Mouse (Mus musculus) lung, postnatal 0 days (tissue): ENCODE measurements around the gene Atoh1. TPM values are rescaled to one million over a fixed set of nuclear protein-coding genes. Genes with fewer than 3 reads are reported as not detected.

Source experiments
- ATAC-seq: fragments of 200-750 bp; cut with Nextera tagmentation; 2 replicates; pipeline ENCODE4 v1.8.0; 2017; ENCODE audit warnings: moderate library complexity
- DNase-seq: peaks from one replicate; pipeline ENCODE4 v3.0.0-alpha.2; 2016; ENCODE audit warnings: low spot score
- H3K27ac ChIP-seq: fragments of 300-500 bp; sonication (generic); 2 replicates; pipeline ENCODE4 v1.5.1; 2014; ENCODE audit warnings: antibody characterized with exemption, mild to moderate bottlenecking, low read length, mixed read lengths
- H3K27me3 ChIP-seq: fragments of 300-500 bp; sonication (generic); replicated peaks from 2 replicates; pipeline ENCODE4 v1.6.1; 2014; ENCODE audit warnings: low read length, mixed read lengths; ENCODE audit not compliant: insufficient read depth
- H3K36me3 ChIP-seq: fragments of 300-500 bp; sonication (generic); 2 replicates; pipeline ENCODE4 v1.6.1; 2014; ENCODE audit warnings: low read length, mixed read lengths; ENCODE audit not compliant: insufficient read depth
- H3K4me1 ChIP-seq: fragments of 300-500 bp; sonication (generic); 2 replicates; pipeline ENCODE4 v1.6.1; 2014; ENCODE audit warnings: antibody characterized with exemption, low read depth, low read length, mixed read lengths; ENCODE audit not compliant: insufficient read depth
- H3K4me2 ChIP-seq: fragments of 300-500 bp; sonication (generic); replicated peaks from 2 replicates; pipeline ENCODE4 v1.6.1; 2014; ENCODE audit warnings: low read depth, mild to moderate bottlenecking, low read length, moderate library complexity, mixed read lengths
- H3K4me3 ChIP-seq: fragments of 300-500 bp; sonication (generic); 2 replicates; pipeline ENCODE4 v1.5.1; 2014; ENCODE audit warnings: low read depth, low read length
- H3K9ac ChIP-seq: fragments of 300-500 bp; sonication (generic); replicated peaks from 2 replicates; pipeline ENCODE4 v1.6.1; 2014; ENCODE audit warnings: low read depth, mild to moderate bottlenecking
- H3K9me3 ChIP-seq: fragments of 300-500 bp; sonication (generic); 2 replicates; pipeline ENCODE4 v1.6.1; 2016; ENCODE audit warnings: low read length, mixed read lengths
- CTCF ChIP-seq: IDR thresholded peaks from 2 replicates; pipeline ENCODE4 v1.5.1; 2016; ENCODE audit warnings: antibody characterized with exemption, mild to moderate bottlenecking
- EP300 ChIP-seq: IDR thresholded peaks from 2 replicates; pipeline ENCODE4 v1.6.1; 2016; ENCODE audit warnings: antibody characterized with exemption, mild to moderate bottlenecking, control low read depth
- WGBS: fragments of 180-500 bp; shearing (Covaris S2); extraction: QIAGEN DNeasy Blood & Tissue Kit; methylation state at CpG from one replicate; pipeline ENCODE4 v1.1.7; 2014; 5-methylcytosine and 5-hydroxymethylcytosine counted together
- polyA plus RNA-seq: library from polyadenylated mRNA; unstranded; fragments of >200 nt; fragmentation: Nextera tagmentation; extraction: Ambion mirVana; gene quantifications from 2 replicates; pipeline ENCODE4 v1.2.1, GENCODE M21; 2015

The Atoh1 gene
- polyA plus RNA-seq, 1 experiment from 2014 or later: not detected

- peaks cover 38% of the 10 kb centered on the region for H3K27me3 ChIP-seq
- peak; percentile 84 for ATAC-seq
- no peak overlapping the region for H3K9ac ChIP-seq
- H3K4me1 ChIP-seq: peaks cover 11% of the 10 kb centered on the region
- TF ChIP-seq EP300 (no peak), CTCF (no peak)
- H3K9me3 ChIP-seq: no peaks in the 10 kb centered on the region
- H3K36me3 ChIP-seq: no peaks in the 10 kb centered on the region
- WGBS: 2% methylated on average over 29 of the region's 29 CpGs
- H3K27ac ChIP-seq: no peak overlapping the region
- H3K4me2 ChIP-seq: peak overlapping the region; percentile 72
- H3K4me3 ChIP-seq: peak overlapping the region; percentile 41
- DNase-seq: peak; percentile 65
Measured at GRCm38 (mm10) chr6:64727751-64728403, 1.0 kb upstream of the Atoh1 start.

- H3K4me1 ChIP-seq: peaks cover 11% of the 10 kb centered on the region
- no peak for DNase-seq
- H3K27me3 ChIP-seq: peaks cover 45% of the 10 kb centered on the region
- TF ChIP-seq CTCF: no peak
- TF ChIP-seq EP300: no peak
- H3K4me2 ChIP-seq: peak overlapping the region; percentile 72
- peak overlapping the region; percentile 41 for H3K4me3 ChIP-seq
- 0 out of 2 replicates have a peak, but pooled peaks have one; percentile 21 for ATAC-seq
- WGBS: under 1% methylated on average over 53 of the region's 53 CpGs
- no peak overlapping the region for H3K27ac ChIP-seq
- H3K9me3 ChIP-seq: no peaks in the 10 kb centered on the region
- H3K36me3 ChIP-seq: no peaks in the 10 kb centered on the region
- H3K9ac ChIP-seq: no peak overlapping the region
Measured at GRCm38 (mm10) chr6:64729231-64730011, 496 bp downstream of the Atoh1 start.

- Histone ChIP-seq H3K9me3 (no peaks in the 10 kb centered on the region), H3K27me3 (peaks cover 51% of the 10 kb centered on the region), H3K9ac (no peak overlapping the region), H3K27ac (no peak overlapping the region), H3K4me2 (peak overlapping the region; percentile 72), H3K4me1 (peaks cover 11% of the 10 kb centered on the region), H3K36me3 (no peaks in the 10 kb centered on the region), H3K4me3 (peak overlapping the region; percentile 41; the same call in 1 of the 2 replicates)
- TF ChIP-seq EP300 (no peak), CTCF (no peak)
- DNase-seq (no peak), ATAC-seq (no peak)
- under 1% methylated on average over 19 of the region's 19 CpGs for WGBS
Measured at GRCm38 (mm10) chr6:64730030-64730429, 1.1 kb downstream of the Atoh1 start.

GRCm38 (mm10) chr6:64730506-64731020 lies 1.6 kb downstream of the Atoh1 start:
- H3K4me2 ChIP-seq: no peak overlapping the region
- no peaks in the 10 kb centered on the region for H3K9me3 ChIP-seq
- ATAC-seq (no peak), DNase-seq (no peak)
- H3K36me3 ChIP-seq: no peaks in the 10 kb centered on the region
- TF ChIP-seq CTCF: no peak
- no peak for TF ChIP-seq EP300
- H3K27ac ChIP-seq: no peak overlapping the region
- peaks cover 57% of the 10 kb centered on the region for H3K27me3 ChIP-seq
- no peak overlapping the region for H3K9ac ChIP-seq
- H3K4me3 ChIP-seq: no peak overlapping the region
- WGBS: 5% methylated on average over 14 of the region's 14 CpGs
- H3K4me1 ChIP-seq: peaks cover 11% of the 10 kb centered on the region

- no peak overlapping the region for H3K4me3 ChIP-seq
- 10% methylated on average over 7 of the region's 7 CpGs for WGBS
- peaks cover 11% of the 10 kb centered on the region for H3K4me1 ChIP-seq
- DNase-seq (no peak), ATAC-seq (no peak)
- no peaks in the 10 kb centered on the region for H3K9me3 ChIP-seq
- no peak overlapping the region for H3K4me2 ChIP-seq
- H3K36me3 ChIP-seq: no peaks in the 10 kb centered on the region
- H3K27ac ChIP-seq: no peak overlapping the region
- H3K27me3 ChIP-seq: peaks cover 57% of the 10 kb centered on the region
- no peak overlapping the region for H3K9ac ChIP-seq
- TF ChIP-seq CTCF: no peak
- TF ChIP-seq EP300: no peak
Measured at GRCm38 (mm10) chr6:64731126-64731525, 2.2 kb downstream of the Atoh1 start.

- Histone ChIP-seq H3K27ac (no peak overlapping the region), H3K9ac (no peak overlapping the region), H3K4me2 (no peak overlapping the region), H3K4me1 (peaks cover 11% of the 10 kb centered on the region), H3K27me3 (peaks cover 57% of the 10 kb centered on the region), H3K9me3 (no peaks in the 10 kb centered on the region), H3K36me3 (no peaks in the 10 kb centered on the region), H3K4me3 (no peak overlapping the region)
- ATAC-seq: no peak
- TF ChIP-seq EP300 (no peak), CTCF (no peak)
- WGBS: 7% methylated on average over 8 of the region's 8 CpGs
- DNase-seq: no peak
Measured at GRCm38 (mm10) chr6:64731621-64732320, 2.8 kb downstream of the Atoh1 start.
